Mouse (Mus musculus) myocyte (in vitro differentiated cells): Measurements from ENCODE around the gene Dner. TPM values are rescaled to one million over a fixed set of nuclear protein-coding genes. Genes with fewer than 3 reads are reported as not detected.

ENCODE experiments used
- H3K27me3 ChIP-seq: one replicate; pipeline ENCODE4 v1.6.1; 2011; ENCODE audit not compliant: control insufficient read depth, insufficient read depth, insufficient read length
- H3K36me3 ChIP-seq: one replicate; pipeline ENCODE4 v1.6.1; 2011; ENCODE audit not compliant: control insufficient read depth, insufficient read depth
- H3K4me2 ChIP-seq: one replicate; pipeline ENCODE4 v1.6.1; 2011; ENCODE audit warnings: low read depth, control low read depth
- H3K4me3 ChIP-seq: one replicate; pipeline ENCODE4 v1.5.1; 2011; ENCODE audit warnings: mild to moderate bottlenecking, control low read depth, moderate library complexity
- H3K79me2 ChIP-seq: one replicate; pipeline ENCODE4 v1.6.1; 2011; ENCODE audit not compliant: control insufficient read depth, insufficient read depth
- H3ac ChIP-seq: one replicate; pipeline ENCODE4 v1.6.1; 2011; ENCODE audit not compliant: control insufficient read depth, insufficient read length
- CEBPB ChIP-seq: IDR thresholded peaks from 2 replicates; pipeline ENCODE4 v1.6.1; 2011; ENCODE audit warnings: mild to moderate bottlenecking, moderate library complexity; ENCODE audit not compliant: poor library complexity, insufficient read depth, severe bottlenecking
- E2F4 ChIP-seq: IDR thresholded peaks from one replicate; pipeline ENCODE4 v1.6.1; 2011; ENCODE audit warnings: mild to moderate bottlenecking, control low read depth, moderate library complexity; ENCODE audit not compliant: insufficient read depth
- MAX ChIP-seq: IDR thresholded peaks from one replicate; pipeline ENCODE4 v1.6.1; 2011; ENCODE audit warnings: low read depth, mild to moderate bottlenecking, control low read depth
- MYOD1 ChIP-seq, 3 experiments: IDR thresholded peaks; one replicate each; pipeline ENCODE4 v1.6.1; 2011; ENCODE audit warnings: control low read depth in 2 of 3, low read depth in 2 of 3, mild to moderate bottlenecking in 2 of 3, moderate library complexity in 1 of 3; ENCODE audit not compliant: insufficient read length in 2 of 3, control insufficient read depth in 1 of 3
- MYOG ChIP-seq, 3 experiments: IDR thresholded peaks; one replicate each; pipeline ENCODE4 v1.6.1; 2011; ENCODE audit warnings: control low read depth in 2 of 3, low read depth in 2 of 3, mild to moderate bottlenecking in 2 of 3; ENCODE audit not compliant: insufficient read length in 2 of 3, control insufficient read depth in 1 of 3, insufficient read depth in 1 of 3
- POLR2A ChIP-seq: IDR thresholded peaks from one replicate; pipeline ENCODE4 v1.6.1; 2011; ENCODE audit warnings: low read depth, mild to moderate bottlenecking, control low read depth, moderate library complexity; ENCODE audit not compliant: insufficient read length
- POLR2AphosphoS2 ChIP-seq: IDR thresholded peaks from one replicate; pipeline ENCODE4 v1.6.1; 2011; ENCODE audit warnings: low read depth, control low read depth; ENCODE audit not compliant: insufficient read length
- REST ChIP-seq: IDR thresholded peaks from one replicate; pipeline ENCODE4 v1.6.1; 2011; ENCODE audit warnings: mild to moderate bottlenecking, control low read depth, moderate library complexity; ENCODE audit not compliant: insufficient read depth, insufficient read length
- SRF ChIP-seq: IDR thresholded peaks from one replicate; pipeline ENCODE4 v1.6.1; 2011; ENCODE audit warnings: low read depth; ENCODE audit not compliant: control insufficient read depth, insufficient read length
- TCF12 ChIP-seq: IDR thresholded peaks from one replicate; pipeline ENCODE4 v1.6.1; 2011; ENCODE audit warnings: mild to moderate bottlenecking, control low read depth; ENCODE audit not compliant: poor library complexity, insufficient read depth, severe bottlenecking
- TCF3 ChIP-seq: IDR thresholded peaks from one replicate; pipeline ENCODE4 v1.6.1; 2011; ENCODE audit warnings: low read depth, control low read depth; ENCODE audit not compliant: insufficient read length
- USF1 ChIP-seq: IDR thresholded peaks from one replicate; pipeline ENCODE4 v1.6.1; 2011; ENCODE audit warnings: low read depth, mild to moderate bottlenecking, control low read depth, moderate library complexity
- polyA plus RNA-seq: library from polyadenylated mRNA; unstranded; fragments of >200 nt; fragmentation: generic; extraction: Trizol; gene quantifications from one replicate; pipeline ENCODE4 v1.2.1, GENCODE M21; 2012; ENCODE audit warnings: missing spikeins

Dner gene
- polyA plus RNA-seq, 1 experiment: 0.05 TPM

DNA sequence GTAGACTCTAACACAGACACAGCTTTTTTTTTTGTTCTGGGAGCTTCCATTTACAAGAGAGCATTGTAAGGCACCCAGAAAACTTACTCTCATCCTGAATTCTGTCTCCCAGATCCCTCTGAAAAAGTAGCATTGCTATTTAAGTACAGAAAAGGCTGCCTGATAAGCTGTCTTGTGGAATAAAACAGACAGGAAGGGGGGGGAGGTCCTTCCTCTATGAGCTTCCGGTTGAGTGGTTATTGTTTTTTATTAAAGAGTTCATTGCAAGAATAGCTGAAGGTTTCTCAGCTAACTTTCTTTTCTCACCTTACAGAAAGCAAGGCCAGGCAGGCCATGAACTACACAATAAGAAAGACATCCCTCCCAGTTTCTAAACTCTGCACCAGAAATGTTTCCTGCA is 77.9 kb downstream of the Dner start:
- Histone ChIP-seq H3K4me3 (no peak overlapping the region), H3K36me3 (no peaks in the 10 kb centered on the region), H3ac (no peak overlapping the region), H3K79me2 (no peaks in the 10 kb centered on the region), H3K27me3 (no peaks in the 10 kb centered on the region), H3K4me2 (no peak overlapping the region)
- no peak for TF ChIP-seq TCF12
- TF ChIP-seq MYOD1 (IDR thresholded peaks at IDR 0.05; ENCODE audit: control insufficient read depth in 1 of 3, insufficient read length in 2 of 3, low read depth in 2 of 3): no peak

- no peaks in the 10 kb centered on the region for H3K79me2 ChIP-seq
- no peak overlapping the region for H3K4me3 ChIP-seq
- no peaks in the 10 kb centered on the region for H3K36me3 ChIP-seq
- H3K4me2 ChIP-seq: no peak overlapping the region
- no peak for TF ChIP-seq SRF
- no peak for TF ChIP-seq USF1
- TF ChIP-seq REST: no peak
- TF ChIP-seq POLR2A: no peak
- TF ChIP-seq POLR2AphosphoS2: no peak
- no peak for TF ChIP-seq MAX
- TF ChIP-seq MYOD1 (IDR thresholded peaks at IDR 0.05; ENCODE audit: control insufficient read depth in 1 of 3, insufficient read length in 2 of 3, low read depth in 2 of 3): no peak
- no peak for TF ChIP-seq TCF3
- no peak for TF ChIP-seq E2F4
- TF ChIP-seq CEBPB: no peak
- no peak for TF ChIP-seq MYOG (IDR thresholded peaks at IDR 0.05; ENCODE audit: control insufficient read depth in 1 of 3, insufficient read depth in 1 of 3, insufficient read length in 2 of 3, low read depth in 2 of 3)
- TF ChIP-seq TCF12: no peak
- no peak overlapping the region for H3ac ChIP-seq
- no peaks in the 10 kb centered on the region for H3K27me3 ChIP-seq
Observed at GRCm38 (mm10) chr1:84616133-84616532, 79.9 kb downstream of the Dner start.

GRCm38 (mm10) chr1:84614596-84614995 is 81.4 kb downstream of the Dner start:
- Histone ChIP-seq H3K36me3 (no peaks in the 10 kb centered on the region), H3K4me2 (no peak overlapping the region), H3K79me2 (no peaks in the 10 kb centered on the region), H3K4me3 (no peak overlapping the region), H3K27me3 (no peaks in the 10 kb centered on the region), H3ac (no peak overlapping the region)
- TF ChIP-seq TCF3: no peak
- no peak for TF ChIP-seq REST
- TF ChIP-seq TCF12: no peak
- TF ChIP-seq USF1: no peak
- TF ChIP-seq MYOG (IDR thresholded peaks at IDR 0.05; ENCODE audit: control insufficient read depth in 1 of 3, insufficient read depth in 1 of 3, insufficient read length in 2 of 3, low read depth in 2 of 3): no peak
- no peak for TF ChIP-seq MYOD1 (IDR thresholded peaks at IDR 0.05; ENCODE audit: control insufficient read depth in 1 of 3, insufficient read length in 2 of 3, low read depth in 2 of 3)
- no peak for TF ChIP-seq MAX
- TF ChIP-seq POLR2AphosphoS2: no peak
- no peak for TF ChIP-seq SRF
- no peak for TF ChIP-seq POLR2A
- TF ChIP-seq CEBPB: no peak
- no peak for TF ChIP-seq E2F4

- no peaks in the 10 kb centered on the region for H3K79me2 ChIP-seq
- H3K27me3 ChIP-seq: no peaks in the 10 kb centered on the region
- TF ChIP-seq USF1 (no peak), SRF (no peak), TCF12 (no peak), REST (no peak), POLR2A (no peak), MAX (no peak), E2F4 (no peak)
- H3K36me3 ChIP-seq: no peaks in the 10 kb centered on the region
- H3K4me2 ChIP-seq: no peak overlapping the region
- no peak overlapping the region for H3K4me3 ChIP-seq
- H3ac ChIP-seq: no peak overlapping the region
Observed at GRCm38 (mm10) chr1:84613119-84613518, 82.9 kb downstream of the Dner start.

GRCm38 (mm10) chr1:84611331-84611730 is 84.7 kb downstream of the Dner start:
- Histone ChIP-seq H3K27me3 (no peaks in the 10 kb centered on the region), H3K36me3 (no peaks in the 10 kb centered on the region), H3K4me3 (no peak overlapping the region), H3K4me2 (no peak overlapping the region), H3K79me2 (no peaks in the 10 kb centered on the region), H3ac (no peak overlapping the region)
- TF ChIP-seq USF1 (no peak), E2F4 (no peak), REST (no peak), MAX (no peak), CEBPB (no peak), MYOD1 (IDR thresholded peaks at IDR 0.05; ENCODE audit: control insufficient read depth in 1 of 3, insufficient read length in 2 of 3, low read depth in 2 of 3) (no peak), POLR2AphosphoS2 (no peak), SRF (no peak), POLR2A (no peak), TCF3 (no peak), TCF12 (no peak), MYOG (IDR thresholded peaks at IDR 0.05; ENCODE audit: control insufficient read depth in 1 of 3, insufficient read depth in 1 of 3, insufficient read length in 2 of 3, low read depth in 2 of 3) (no peak)
